Mouse (Mus musculus): Measurements from ENCODE around the gene C1galt1c1. TPM values are rescaled to one million over a fixed set of nuclear protein-coding genes. Genes with fewer than 3 reads are reported as not detected.

The C1galt1c1 gene
- 11.1 and 13.1 TPM in 2 replicates for polyA plus RNA-seq (2016; fragmentation: Nextera tagmentation; extraction: Ambion mirVana)

- H3K36me3 ChIP-seq: peaks cover 4% of the 10 kb centered on the region; the same call in 1 of the 2 replicates
- H3K4me1 ChIP-seq: peaks cover 11% of the 10 kb centered on the region
- H3K9me3 ChIP-seq (replicated peaks): no peaks in the 10 kb centered on the region
- H3K4me3 ChIP-seq: peak within 1 kb of the TSS; percentile 68
- H3K27ac ChIP-seq: peak within 1 kb of the TSS; percentile 77
- peak within 1 kb of the TSS; percentile 65 for H3K4me2 ChIP-seq
- peak within 1 kb of the TSS; percentile 73 for H3K9ac ChIP-seq
- no peaks in the 10 kb centered on the region for H3K27me3 ChIP-seq (replicated peaks)
- 14% methylated on average over 28 of the region's 43 CpGs for WGBS (ENCODE audit: insufficient replicate concordance)
- ATAC-seq: peak; percentile 99
These were observed at the start of gene C1galt1c1 for GRCm38 (mm10) chrX:38634801-38635637. Gene C1galt1c1, minus strand, starts transcription at chrX:38635087.

DNA sequence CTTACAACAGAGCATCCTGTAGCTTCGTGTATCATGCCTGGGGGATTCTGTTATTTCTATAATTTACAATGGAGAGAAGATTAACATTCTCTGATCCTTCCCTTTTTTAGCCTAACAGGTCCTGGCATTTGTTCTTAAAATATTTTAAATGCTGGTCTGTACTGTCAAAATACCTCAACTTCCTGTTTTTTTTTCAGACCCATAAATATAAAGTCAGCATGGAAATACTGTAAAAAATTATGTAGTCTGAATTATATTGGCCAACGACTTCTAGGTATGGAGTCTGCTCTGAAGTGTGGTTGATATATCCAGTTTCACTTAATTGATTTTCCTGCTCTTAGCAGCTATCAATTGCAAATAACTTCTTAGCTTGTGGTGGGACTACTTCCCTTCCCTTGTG lies 47.1 kb upstream of the C1galt1c1 start:
- ATAC-seq: no peak

GRCm38 (mm10) chrX:38669111-38669903 lies 34.4 kb upstream of the C1galt1c1 start:
- Histone ChIP-seq H3K27me3 (replicated peaks) (no peaks in the 10 kb centered on the region), H3K9me3 (replicated peaks) (no peaks in the 10 kb centered on the region), H3K9ac (no peak overlapping the region), H3K4me3 (no peak overlapping the region), H3K4me2 (no peak overlapping the region), H3K27ac (no peak overlapping the region), H3K36me3 (no peaks in the 10 kb centered on the region), H3K4me1 (no peaks in the 10 kb centered on the region)
- no peak for ATAC-seq
- 38% methylated on average over 6 of the region's 6 CpGs for WGBS (ENCODE audit: insufficient replicate concordance)

More for the DNA sequence above, 47.1 kb upstream of the C1galt1c1 start:
- H3K36me3 ChIP-seq: no peaks in the 10 kb centered on the region
- H3K4me2 ChIP-seq: no peak overlapping the region
- H3K4me3 ChIP-seq: no peak overlapping the region
- H3K9me3 ChIP-seq (replicated peaks): no peaks in the 10 kb centered on the region
- no peaks in the 10 kb centered on the region for H3K27me3 ChIP-seq (replicated peaks)
- no peak overlapping the region for H3K27ac ChIP-seq
- no peak overlapping the region for H3K9ac ChIP-seq
- WGBS (ENCODE audit: insufficient replicate concordance): 30% methylated on average over 2 of the region's 2 CpGs
- no peaks in the 10 kb centered on the region for H3K4me1 ChIP-seq

DNA sequence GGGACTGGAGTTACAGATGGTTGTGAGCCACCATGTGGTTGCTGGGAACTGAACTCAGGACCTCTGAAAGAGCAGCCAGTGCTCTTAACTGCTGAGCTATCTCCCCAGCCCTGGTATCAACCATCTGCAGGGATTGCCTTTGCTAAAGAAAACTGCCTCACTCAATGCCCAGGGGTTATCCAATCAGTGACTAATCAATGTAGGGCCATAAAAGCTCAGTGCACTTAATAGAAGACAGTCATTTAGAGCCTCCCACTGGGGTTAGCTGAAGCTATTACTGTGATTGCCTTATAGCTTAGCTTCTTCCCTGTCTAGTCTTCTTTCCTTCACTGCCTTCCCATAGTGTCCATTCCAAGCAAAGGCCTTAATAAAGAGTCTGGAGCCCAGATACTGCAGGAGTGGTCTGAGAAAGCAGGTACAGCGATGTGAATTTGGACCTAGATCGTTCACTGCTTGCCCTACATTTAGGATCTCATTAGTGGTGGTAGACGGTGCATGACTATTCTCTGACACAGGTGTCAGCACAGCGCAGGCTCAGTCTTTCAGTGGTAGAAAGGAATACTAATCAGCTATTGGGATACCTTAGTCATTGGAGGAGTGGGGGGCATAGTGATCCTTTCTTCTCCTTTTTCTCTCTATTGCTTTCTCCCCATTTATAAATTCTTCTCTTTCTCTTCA lies 21.5 kb upstream of the C1galt1c1 start:
- 71% methylated on average over 4 of the region's 4 CpGs for WGBS (ENCODE audit: insufficient replicate concordance)
- Histone ChIP-seq H3K9me3 (replicated peaks) (0 out of 2 replicates have a peak, but pooled peaks cover 3% of the 10 kb centered on the region), H3K9ac (no peak overlapping the region), H3K4me3 (no peak overlapping the region), H3K27ac (no peak overlapping the region), H3K36me3 (no peaks in the 10 kb centered on the region), H3K4me1 (no peaks in the 10 kb centered on the region), H3K4me2 (no peak overlapping the region), H3K27me3 (replicated peaks) (no peaks in the 10 kb centered on the region)
- ATAC-seq: no peak

GRCm38 (mm10) chrX:38654681-38655080 lies 19.8 kb upstream of the C1galt1c1 start:
- Histone ChIP-seq H3K4me3 (no peak overlapping the region), H3K27me3 (replicated peaks) (no peaks in the 10 kb centered on the region), H3K9ac (no peak overlapping the region), H3K4me2 (no peak overlapping the region), H3K4me1 (no peaks in the 10 kb centered on the region), H3K9me3 (replicated peaks) (0 out of 2 replicates have a peak, but pooled peaks cover 3% of the 10 kb centered on the region), H3K36me3 (no peaks in the 10 kb centered on the region), H3K27ac (no peak overlapping the region)
- no peak for ATAC-seq
- 72% methylated on average over 5 of the region's 5 CpGs for WGBS (ENCODE audit: insufficient replicate concordance)

DNA sequence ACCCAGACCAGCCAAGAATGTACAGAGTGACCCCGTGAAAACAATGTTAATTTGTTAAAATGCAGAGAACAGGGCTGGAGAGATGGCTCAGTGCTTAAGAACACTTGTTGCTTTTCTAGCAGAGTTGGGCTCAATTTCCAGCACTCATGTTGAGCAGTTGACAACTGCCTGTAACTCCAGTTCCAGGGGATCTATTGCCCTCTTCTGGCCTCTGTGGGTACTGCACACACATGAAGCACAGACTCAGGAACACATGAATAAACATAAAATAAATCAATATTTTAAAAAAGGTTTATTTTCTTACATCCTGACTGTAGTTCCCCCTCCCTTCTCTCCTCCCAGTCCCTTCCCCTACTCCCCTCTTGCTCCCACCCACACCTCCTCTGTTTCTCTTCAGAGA lies 18.3 kb upstream of the C1galt1c1 start:
- Histone ChIP-seq H3K27me3 (replicated peaks) (no peaks in the 10 kb centered on the region), H3K4me3 (no peak overlapping the region), H3K9me3 (replicated peaks) (0 out of 2 replicates have a peak, but pooled peaks cover 3% of the 10 kb centered on the region), H3K4me2 (no peak overlapping the region), H3K9ac (no peak overlapping the region), H3K36me3 (no peaks in the 10 kb centered on the region), H3K27ac (no peak overlapping the region), H3K4me1 (no peaks in the 10 kb centered on the region)
- no peak for ATAC-seq
- 58% methylated on average over 1 of the region's 1 CpGs for WGBS (ENCODE audit: insufficient replicate concordance)

DNA sequence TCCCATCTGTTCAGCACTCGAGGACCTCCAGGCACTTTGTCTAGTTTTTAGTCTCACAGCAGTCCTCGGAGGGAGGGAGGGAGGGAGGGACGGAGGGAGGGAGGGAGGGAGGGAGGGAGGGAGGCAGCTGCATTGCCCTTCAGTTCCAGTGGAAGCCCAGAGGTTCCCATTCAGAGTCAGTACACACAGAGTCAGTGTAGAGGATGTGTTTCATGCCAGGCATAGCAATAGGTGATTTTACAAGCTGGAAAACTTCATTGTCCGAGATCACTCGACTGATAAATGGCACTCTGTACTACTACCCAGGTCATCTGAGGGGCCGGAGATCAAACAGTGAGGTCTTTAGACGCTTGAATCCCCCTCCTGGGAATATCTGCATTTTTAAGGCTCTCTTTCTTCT lies 16.3 kb upstream of the C1galt1c1 start:
- Histone ChIP-seq H3K4me2 (no peak overlapping the region), H3K4me3 (no peak overlapping the region), H3K9me3 (replicated peaks) (0 out of 2 replicates have a peak, but pooled peaks cover 3% of the 10 kb centered on the region), H3K36me3 (no peaks in the 10 kb centered on the region), H3K27me3 (replicated peaks) (no peaks in the 10 kb centered on the region), H3K4me1 (no peaks in the 10 kb centered on the region), H3K27ac (no peak overlapping the region), H3K9ac (no peak overlapping the region)
- ATAC-seq: no peak
- 50% methylated on average over 6 of the region's 7 CpGs for WGBS (ENCODE audit: insufficient replicate concordance)

GRCm38 (mm10) chrX:38650404-38651039 lies 15.6 kb upstream of the C1galt1c1 start:
- Histone ChIP-seq H3K4me1 (no peaks in the 10 kb centered on the region), H3K27me3 (replicated peaks) (no peaks in the 10 kb centered on the region), H3K36me3 (no peaks in the 10 kb centered on the region), H3K27ac (no peak overlapping the region), H3K4me2 (no peak overlapping the region), H3K9ac (no peak overlapping the region), H3K4me3 (no peak overlapping the region), H3K9me3 (replicated peaks) (0 out of 2 replicates have a peak, but pooled peaks cover 3% of the 10 kb centered on the region)
- WGBS (ENCODE audit: insufficient replicate concordance): 55% methylated on average over 9 of the region's 9 CpGs
- no peak for ATAC-seq

- H3K4me2 ChIP-seq: no peak overlapping the region
- WGBS (ENCODE audit: insufficient replicate concordance): 46% methylated on average over 4 of the region's 4 CpGs
- H3K9me3 ChIP-seq (replicated peaks): no peaks in the 10 kb centered on the region
- H3K4me3 ChIP-seq: no peak overlapping the region
- H3K27me3 ChIP-seq (replicated peaks): no peaks in the 10 kb centered on the region
- no peak overlapping the region for H3K27ac ChIP-seq
- ATAC-seq: no peak
- no peaks in the 10 kb centered on the region for H3K4me1 ChIP-seq
- no peaks in the 10 kb centered on the region for H3K36me3 ChIP-seq
- H3K9ac ChIP-seq: no peak overlapping the region
These were observed 7.3 kb upstream of the C1galt1c1 start for GRCm38 (mm10) chrX:38642183-38642582.

DNA sequence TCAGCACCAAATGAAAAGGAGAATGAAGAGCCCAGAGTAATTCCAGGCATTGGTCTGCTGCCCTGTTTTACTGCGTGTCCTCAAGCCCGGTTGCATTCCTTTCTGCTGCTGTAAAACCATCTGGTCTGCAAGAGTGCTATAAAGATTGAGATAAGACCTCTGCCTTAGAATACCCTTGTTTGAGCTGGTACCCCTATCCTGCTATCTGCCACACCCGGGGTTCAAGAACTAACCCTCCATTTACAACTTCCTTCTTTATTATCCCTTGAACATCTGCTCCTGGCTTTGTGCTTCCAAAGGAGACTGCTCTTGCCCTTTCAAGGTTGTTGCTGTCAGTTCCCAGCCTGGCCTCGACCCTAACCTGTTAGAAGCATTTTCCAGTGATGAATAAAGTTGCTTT lies 6.5 kb upstream of the C1galt1c1 start:
- H3K27me3 ChIP-seq (replicated peaks): no peaks in the 10 kb centered on the region
- ATAC-seq: no peak
- H3K9me3 ChIP-seq (replicated peaks): no peaks in the 10 kb centered on the region
- H3K4me2 ChIP-seq: no peak overlapping the region
- H3K27ac ChIP-seq: no peak overlapping the region
- no peak overlapping the region for H3K4me3 ChIP-seq
- H3K9ac ChIP-seq: no peak overlapping the region
- 33% methylated on average over 4 of the region's 4 CpGs for WGBS (ENCODE audit: insufficient replicate concordance)
- no peaks in the 10 kb centered on the region for H3K36me3 ChIP-seq
- no peaks in the 10 kb centered on the region for H3K4me1 ChIP-seq

GRCm38 (mm10) chrX:38635638-38635931 lies 698 bp upstream of the C1galt1c1 start:
- peak; percentile 0; the same call in 1 of the 2 replicates for ATAC-seq
- H3K27ac ChIP-seq: peak overlapping the region; percentile 30; the same call in 1 of the 2 replicates

More at GRCm38 (mm10) chrX:38635638-38635931, 698 bp upstream of the C1galt1c1 start:
- peak overlapping the region; percentile 65 for H3K4me2 ChIP-seq
- peaks cover 11% of the 10 kb centered on the region for H3K4me1 ChIP-seq
- H3K9ac ChIP-seq: peak overlapping the region; percentile 62
- H3K27me3 ChIP-seq (replicated peaks): no peaks in the 10 kb centered on the region
- peaks cover 4% of the 10 kb centered on the region; the same call in 1 of the 2 replicates for H3K36me3 ChIP-seq
- H3K9me3 ChIP-seq (replicated peaks): no peaks in the 10 kb centered on the region
- peak overlapping the region; percentile 68 for H3K4me3 ChIP-seq
